In the genomic region with DNA sequence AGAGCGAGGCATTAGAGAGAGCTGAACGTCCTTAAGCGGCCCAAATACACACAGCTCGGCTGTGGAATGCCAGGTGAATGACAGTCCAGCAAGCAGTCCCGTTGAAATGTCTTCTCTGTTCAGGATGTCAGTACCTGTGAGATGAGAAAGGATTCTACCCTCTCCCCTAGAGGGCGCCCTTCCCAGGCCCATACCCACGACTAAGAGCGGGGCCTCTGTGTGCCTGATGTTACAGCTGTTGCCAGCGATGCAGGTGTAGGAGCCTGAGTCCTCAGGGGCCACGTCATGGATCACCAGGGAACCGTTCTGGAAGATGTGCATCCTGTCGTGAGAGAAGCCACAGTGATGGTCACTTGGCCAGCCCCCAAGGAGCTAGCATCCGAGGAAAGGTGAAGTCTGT, we compare ENCODE assay signal across 10 mouse cellular contexts. TPM values are rescaled to one million over a fixed set of nuclear protein-coding genes. Genes with fewer than 3 reads are reported as not detected.
DNase-seq lines count a peak whose midpoint lies in the region; ATAC-seq and TF ChIP-seq lines count a peak whose summit lies in the region.
"Had no signal": no experiment of that assay in that cellular context is flagged by ENCODE, and none has a peak within 500 bp of the region (broad histone marks: within the 10 kb centered on the region; RNA-seq: fewer than 3 reads in every experiment).

No protein-coding gene starts in this region.

- H3K36me3 ChIP-seq in heart, postnatal 0 days (replicated peaks; ENCODE audit: control insufficient read depth, insufficient read depth, low read length): peaks cover 73% of the 10 kb centered on the region
- no peaks in the 10 kb centered on the region for H3K36me3 ChIP-seq in CH12.LX (replicated peaks in 1 of 2; ENCODE audit: control insufficient read depth in 1 of 2, insufficient read depth in 1 of 2, low read length in 1 of 2)

- peak; percentile 40 for TF ChIP-seq CTCF in heart, postnatal 0 days (IDR thresholded peaks at IDR 0.05; ENCODE audit: low read depth)
- peak; percentile 44 to 62 for TF ChIP-seq CTCF in CH12.LX (conservative IDR thresholded peaks at IDR 0.05 in 1 of 2, IDR thresholded peaks at IDR 0.05 in 1 of 2; ENCODE audit: low read depth in 2 of 2, low read length in 2 of 2)
- peak; percentile 57 for TF ChIP-seq CTCF in bone marrow macrophage, adult 2 months (IDR thresholded peaks at IDR 0.05; ENCODE audit: low read depth, low read length)

- dilution Hi-C loops in CH12.LX (cut with MboI; ENCODE audit: extremely low pct_ligation_motif_present, extremely low pct_unique_long_range_greater_than_20kb, low sequenced_read_pairs): no loop called here

- in situ Hi-C loops in CH12.LX (cut with MboI; ENCODE audit: low pct_ligation_motif_present, low pct_unique_long_range_greater_than_20kb, low sequenced_read_pairs): no loop called here

- H3K27ac ChIP-seq in heart, postnatal 0 days (ENCODE audit: low read depth): no peak overlapping the region
- H3K27ac ChIP-seq in CH12.LX (ENCODE audit: insufficient read depth, low read depth): no peak overlapping the region
- no peak overlapping the region for H3K27ac ChIP-seq in bone marrow macrophage, adult 2 months (ENCODE audit: insufficient read depth, low read depth, low read length)
- H3K27ac ChIP-seq: macrophage had no signal

- no peaks in the 10 kb centered on the region for H3K4me1 ChIP-seq in heart, postnatal 0 days (ENCODE audit: control insufficient read depth, insufficient read depth)
- H3K4me1 ChIP-seq in CH12.LX (ENCODE audit: control insufficient read depth in 1 of 2, insufficient read depth in 2 of 2): no peaks in the 10 kb centered on the region
- no peaks in the 10 kb centered on the region for H3K4me1 ChIP-seq in bone marrow macrophage, adult 2 months (ENCODE audit: control insufficient read depth, insufficient read depth, low read length)

- no peak overlapping the region for H3K9ac ChIP-seq in heart, postnatal 0 days (replicated peaks; ENCODE audit: low read depth, low read length)
- no peak overlapping the region for H3K9ac ChIP-seq in CH12.LX (ENCODE audit: insufficient read depth, low read depth)

- H3K4me2 ChIP-seq in heart, postnatal 0 days (ENCODE audit: low read depth, low read length): no peak overlapping the region
- no peak overlapping the region for H3K4me2 ChIP-seq in CH12.LX (ENCODE audit: insufficient read depth, low read depth, poor library complexity, severe bottlenecking)

- H3K79me2 ChIP-seq in CH12.LX (replicated peaks; ENCODE audit: control insufficient read depth, extremely low read depth, insufficient read depth, poor library complexity, severe bottlenecking): no peaks in the 10 kb centered on the region

- no peaks in the 10 kb centered on the region for H3K27me3 ChIP-seq in heart, postnatal 0 days (ENCODE audit: control insufficient read depth, insufficient read depth, low read length)
- peaks cover 8% of the 10 kb centered on the region for H3K27me3 ChIP-seq in CH12.LX (replicated peaks)

- H3K9me3 ChIP-seq in heart, postnatal 0 days (replicated peaks; ENCODE audit: control insufficient read depth, low read length): no peaks in the 10 kb centered on the region
- H3K9me3 ChIP-seq in CH12.LX (replicated peaks; ENCODE audit: low read length): peaks cover 10% of the 10 kb centered on the region

- no peak for TF ChIP-seq EP300 in heart, postnatal 0 days (IDR thresholded peaks at IDR 0.05; ENCODE audit: low read depth)
- TF ChIP-seq EP300 in CH12.LX (IDR thresholded peaks at IDR 0.05; ENCODE audit: low read length): no peak

- peak; percentile 17 for TF ChIP-seq RAD21 in CH12.LX (IDR thresholded peaks at IDR 0.05; ENCODE audit: low read depth, low read length)

- no peak for TF ChIP-seq POLR2A in CH12.LX (IDR thresholded peaks at IDR 0.05; ENCODE audit: low read depth, low read length)
- TF ChIP-seq POLR2A in bone marrow macrophage, adult 2 months (IDR thresholded peaks at IDR 0.05; ENCODE audit: borderline replicate concordance, low read depth, low read length): no peak

- 84% methylated on average over 13 of the region's 13 CpGs for WGBS in heart, postnatal 0 days

- DNase-seq in heart, postnatal 0 days (ENCODE audit: low spot score): no peak
- DNase-seq in heart, adult 11 months: no peak
- DNase-seq in CH12.LX (ENCODE audit: extremely low read depth): peak; percentile 34
- no peak for DNase-seq in right cerebral cortex, postnatal 10 days (ENCODE audit: low spot score in 2 of 2)
- DNase-seq in cerebellum, adult 9-11 months: no peak
- DNase-seq in MN1 (ENCODE audit: low spot score): no peak
- DNase-seq: gastrocnemius, postnatal 25 days had no signal

- ATAC-seq in heart, postnatal 0 days (ENCODE audit: insufficient read depth, low read depth): no peak
- ATAC-seq in megakaryocyte-erythroid progenitor cell, adult 5-6 weeks (replicated peaks; ENCODE audit: low FRiP score, low TSS enrichment, poor library complexity, severe bottlenecking): peak; percentile 41; the same call in 1 of the 2 replicates

- H3K4me3 ChIP-seq in heart, postnatal 0 days (ENCODE audit: low read depth, low read length): no peak overlapping the region
- no peak overlapping the region for H3K4me3 ChIP-seq in CH12.LX (replicated peaks in 1 of 3; ENCODE audit: low read depth in 2 of 3, low read length in 2 of 3, poor library complexity in 1 of 3)
- H3K4me3 ChIP-seq in bone marrow macrophage, adult 2 months (ENCODE audit: insufficient read depth, low read length): no peak overlapping the region

TF ChIP-seq in CH12.LX, 34 proteins besides CTCF, POLR2A, EP300 and RAD21:
- TF ChIP-seq MYC (IDR thresholded peaks at IDR 0.05; ENCODE audit: low read depth, low read length) (no peak), TBP (conservative IDR thresholded peaks at IDR 0.05; ENCODE audit: low read depth, low read length) (no peak), IRF4 (IDR thresholded peaks at IDR 0.05; ENCODE audit: low read depth, low read length) (no peak), MEF2A (IDR thresholded peaks at IDR 0.05; ENCODE audit: borderline replicate concordance, low read depth, low read length) (no peak), UBTF (IDR thresholded peaks at IDR 0.05; ENCODE audit: low read depth, low read length) (no peak), MAX (IDR thresholded peaks at IDR 0.05; ENCODE audit: low read length) (no peak), ETS1 (conservative IDR thresholded peaks at IDR 0.05; ENCODE audit: low read depth, low read length) (no peak), JUN (IDR thresholded peaks at IDR 0.05; ENCODE audit: insufficient read depth, low read depth, low read length) (no peak), USF1 (IDR thresholded peaks at IDR 0.05; ENCODE audit: low read depth, low read length) (no peak), SIN3A (IDR thresholded peaks at IDR 0.05; ENCODE audit: low read length) (no peak), CHD1 (IDR thresholded peaks at IDR 0.05; ENCODE audit: low read depth, low read length) (no peak), POLR2AphosphoS2 (IDR thresholded peaks at IDR 0.05; ENCODE audit: low read depth, low read length) (no peak), NELFE (IDR thresholded peaks at IDR 0.05; ENCODE audit: low read depth, low read length) (no peak), GABPA (IDR thresholded peaks at IDR 0.05; ENCODE audit: insufficient replicate concordance, low read depth, low read length) (no peak), BHLHE40 (IDR thresholded peaks at IDR 0.05; ENCODE audit: low read depth, low read length) (no peak), TCF12 (IDR thresholded peaks at IDR 0.05; ENCODE audit: low read depth, low read length) (no peak), PAX5 (IDR thresholded peaks at IDR 0.05; ENCODE audit: low read length) (no peak), ELF1 (IDR thresholded peaks at IDR 0.05; ENCODE audit: low read depth, low read length) (no peak), E2F4 (IDR thresholded peaks at IDR 0.05; ENCODE audit: insufficient replicate concordance, low read depth, low read length) (no peak), JUND (conservative IDR thresholded peaks at IDR 0.05; ENCODE audit: low read depth, low read length) (no peak)

RNA-seq across cellular contexts. Expression of a gene that starts 20.1 kb away (rescaled TPM):
- total RNA-seq in heart, postnatal 0 days (2014; rRNA removed; ENCODE audit: low replicate concordance): 192 and 271 TPM in 2 replicates
- 6.4 and 8.8 TPM in 2 replicates for polyA plus RNA-seq in heart, postnatal 0 days (2015; fragmentation: Nextera tagmentation; extraction: Ambion mirVana)
- total RNA-seq in CH12.LX (2012; rRNA removed) (38.2 and 48.1 TPM in 2 replicates), CH12.LX (2014; rRNA removed) (40.8 and 54.5 TPM in 2 replicates)
- polyA plus RNA-seq in CH12.LX (2012; ENCODE audit: insufficient read length, low read depth): 60.1 and 81.6 TPM in 2 replicates
- 28.9 and 44.2 TPM in 2 replicates for polyA plus RNA-seq in bone marrow macrophage, adult 2 months (2012; ENCODE audit: insufficient read depth, insufficient read length, missing spikeins)
- 26.2 and 44.3 TPM in 2 replicates for total RNA-seq in megakaryocyte-erythroid progenitor cell, adult 5-6 weeks (2014; fragmentation: Nextera tagmentation)
- 19.3 and 20.5 TPM in 2 replicates for total RNA-seq in megakaryocyte-erythroid progenitor cell, adult 5-6 weeks (2017)

RNA-seq across cellular contexts. Expression of a gene that starts 29.9 kb away (rescaled TPM):
- 12.7 and 20.3 TPM in 2 replicates for total RNA-seq in heart, postnatal 0 days (2014; rRNA removed; ENCODE audit: low replicate concordance)
- polyA plus RNA-seq in heart, postnatal 0 days (2015; fragmentation: Nextera tagmentation; extraction: Ambion mirVana): 4.9 and 6.1 TPM in 2 replicates
- total RNA-seq in CH12.LX (2012; rRNA removed): 0.08 TPM in 2 replicates
- total RNA-seq in CH12.LX (2014; rRNA removed): 0.05 TPM in 1 of 2 replicates, not detected in the other
- polyA plus RNA-seq in CH12.LX (2012; ENCODE audit: insufficient read length, low read depth): 0.27 and 0.65 TPM in 2 replicates
- polyA plus RNA-seq in bone marrow macrophage, adult 2 months (2012; ENCODE audit: insufficient read depth, insufficient read length, missing spikeins): 27.7 and 46.3 TPM in 2 replicates
- total RNA-seq in megakaryocyte-erythroid progenitor cell, adult 5-6 weeks (2014; fragmentation: Nextera tagmentation): 14.1 and 19.6 TPM in 2 replicates
- 2.5 and 4.8 TPM in 2 replicates for total RNA-seq in megakaryocyte-erythroid progenitor cell, adult 5-6 weeks (2017)

RNA-seq across cellular contexts. Expression of a gene that starts 53.2 kb away (rescaled TPM):
- total RNA-seq in heart, postnatal 0 days (2014; rRNA removed; ENCODE audit: low replicate concordance): 57.9 and 70.4 TPM in 2 replicates
- 16.9 and 17.2 TPM in 2 replicates for polyA plus RNA-seq in heart, postnatal 0 days (2015; fragmentation: Nextera tagmentation; extraction: Ambion mirVana)
- total RNA-seq in CH12.LX (2012; rRNA removed) (2.9 and 4.8 TPM in 2 replicates), CH12.LX (2014; rRNA removed) (0.11 and 0.14 TPM in 2 replicates)
- 0.20 and 0.29 TPM in 2 replicates for polyA plus RNA-seq in CH12.LX (2012; ENCODE audit: insufficient read length, low read depth)
- 0.43 and 0.56 TPM in 2 replicates for polyA plus RNA-seq in bone marrow macrophage, adult 2 months (2012; ENCODE audit: insufficient read depth, insufficient read length, missing spikeins)
- total RNA-seq in megakaryocyte-erythroid progenitor cell, adult 5-6 weeks (2014; fragmentation: Nextera tagmentation): 0.12 and 0.20 TPM in 2 replicates
- total RNA-seq in megakaryocyte-erythroid progenitor cell, adult 5-6 weeks (2017): 0.14 and 0.53 TPM in 2 replicates

Comparison
In these comparisons a context has a peak if more than half of its experiments do, and no peak if none do; other contexts are left out.
1. RNA of a gene that starts 53.2 kb away (total RNA-seq): 57.9 to 70.4 TPM in heart, postnatal 0 days; 0.11 to 4.8 TPM in CH12.LX and 0.12 to 0.53 TPM in megakaryocyte-erythroid progenitor cell, adult 5-6 weeks; every median in the first group is over 10 times any median in the second.
2. Peak in every context shown above with its lines, with median percentiles within 50 percentile points of each other: CTCF ChIP-seq.